Mouse (Mus musculus): ENCODE data around the gene Cep112.

Gene Cep112

DNA sequence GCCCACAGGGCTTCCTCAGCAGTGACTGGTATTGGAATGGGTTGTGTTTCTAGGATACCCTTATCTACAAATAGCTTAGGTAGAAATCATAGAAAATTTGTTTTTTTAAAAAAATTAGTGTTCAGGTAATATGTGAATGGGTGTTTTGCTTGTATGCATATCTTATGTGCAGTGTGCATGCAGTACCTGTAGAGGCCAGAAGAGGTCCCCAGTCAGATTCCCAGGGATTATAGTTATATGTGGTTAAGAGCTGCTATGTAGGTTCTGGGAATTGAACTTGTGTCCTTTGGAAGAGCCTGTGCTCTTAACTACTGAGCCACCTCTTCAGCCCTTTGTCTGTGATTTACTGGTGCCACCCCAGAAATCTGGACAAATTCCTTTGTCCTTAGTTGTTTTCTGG is 22.2 kb downstream of the Cep112 start:
- no peak for DNase-seq (ENCODE audit: low spot score)

DNA sequence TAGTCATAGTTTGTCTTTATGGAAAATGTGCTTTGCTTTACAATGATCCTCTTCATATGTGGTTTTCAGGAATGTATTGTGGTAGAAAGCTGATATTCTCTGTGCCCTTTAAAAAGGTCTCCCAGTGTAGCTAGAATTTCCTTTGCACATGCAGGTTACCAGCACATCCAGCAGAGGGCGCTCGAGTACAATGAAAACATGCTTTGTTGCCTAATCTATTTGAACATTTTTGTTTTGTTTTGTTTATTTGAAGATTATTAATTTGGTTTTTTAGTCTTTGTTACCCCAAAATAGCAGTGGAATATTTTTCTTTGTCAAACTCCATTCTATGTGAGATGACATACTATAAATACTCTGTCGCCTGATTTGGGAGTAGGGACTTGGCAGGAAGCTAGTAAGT is 24.8 kb downstream of the Cep112 start:
- DNase-seq (ENCODE audit: low spot score), result peak; percentile 41

DNA sequence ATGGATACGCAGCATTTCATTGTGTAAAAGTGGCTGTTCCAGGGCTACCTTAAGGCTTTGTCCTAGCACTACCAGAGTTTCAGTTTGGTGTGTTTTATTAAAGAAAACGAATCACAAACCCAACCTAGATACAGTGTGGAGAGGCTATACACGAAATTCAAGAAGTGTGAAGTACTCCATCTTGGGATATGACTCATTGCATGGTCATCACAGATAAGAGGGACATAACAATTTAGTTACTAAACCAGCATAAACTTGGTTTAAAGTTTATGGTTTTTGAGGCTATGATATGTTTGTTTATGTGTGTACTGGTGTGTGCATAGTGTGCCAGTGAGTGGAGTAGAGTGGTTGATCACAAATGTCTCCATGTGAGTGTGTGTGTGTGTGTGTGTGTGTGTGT is 34.6 kb downstream of the Cep112 start:
- no peak for DNase-seq (ENCODE audit: low spot score)

DNA sequence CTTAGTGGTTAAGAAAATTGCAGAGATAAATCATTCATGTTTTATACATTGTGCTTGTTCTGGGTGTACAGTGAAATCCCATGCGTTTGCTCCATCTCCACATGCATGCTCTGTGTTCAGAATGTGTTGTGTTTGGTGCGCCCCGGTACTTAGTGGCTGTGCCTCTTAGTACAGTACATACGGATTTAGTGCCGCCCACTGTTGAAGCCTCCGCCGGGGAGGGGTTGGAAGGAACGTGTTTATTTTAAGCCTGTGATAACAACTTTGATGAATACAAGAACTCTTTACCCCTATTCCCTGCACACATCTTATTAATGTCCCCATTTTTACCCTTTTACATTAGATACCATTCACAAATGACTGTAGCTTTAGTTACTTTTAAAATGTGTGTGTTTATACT is 39.1 kb downstream of the Cep112 start:
- no peak for DNase-seq (ENCODE audit: low spot score)

DNA sequence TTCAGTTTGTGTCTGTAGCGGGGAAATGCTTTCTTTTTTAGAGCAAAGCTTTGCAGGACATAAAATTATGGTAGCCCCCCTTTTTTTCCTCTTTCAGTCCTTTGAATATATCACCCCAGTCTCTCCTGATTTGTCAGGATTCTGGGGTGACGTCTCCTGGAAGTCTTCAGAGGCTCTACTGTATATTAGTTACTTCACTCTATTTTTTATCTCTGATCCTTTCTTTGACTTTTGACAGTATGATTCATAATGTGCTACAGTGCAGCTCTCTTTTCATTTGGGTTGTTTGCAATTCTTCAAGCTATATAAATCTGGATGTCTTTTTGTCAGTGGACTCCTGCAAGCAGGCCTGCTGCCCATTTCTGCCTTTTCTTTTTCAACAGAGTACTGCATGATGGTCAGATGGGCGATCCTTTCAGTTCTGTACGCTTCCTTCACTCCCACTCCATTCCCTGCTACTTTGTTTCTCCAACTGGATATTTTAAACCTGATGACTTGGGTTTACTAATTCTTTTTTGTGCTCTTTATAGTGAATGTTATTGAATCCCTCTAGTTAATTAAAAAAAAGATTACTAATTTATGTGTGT is 39.8 kb downstream of the Cep112 start:
- DNase-seq (ENCODE audit: low spot score), result no peak

DNA sequence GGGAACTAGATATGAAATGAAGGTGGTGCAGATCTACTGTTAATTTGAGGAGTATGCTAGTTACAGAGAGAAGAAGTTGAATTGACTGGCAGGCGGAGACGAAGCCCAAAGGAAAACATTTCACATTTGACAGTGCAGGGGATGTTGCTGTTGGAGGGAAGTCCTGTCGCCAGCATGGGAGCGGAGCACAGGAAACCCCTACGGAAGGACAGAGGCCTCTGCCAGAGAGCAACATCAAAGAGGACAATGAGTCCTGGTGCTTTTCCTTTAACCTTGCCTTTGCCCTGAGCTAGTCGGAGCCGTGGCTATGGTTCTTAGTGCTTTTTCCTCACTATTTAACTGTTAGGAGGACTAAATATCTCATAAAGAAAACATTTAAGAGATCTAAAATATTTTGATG is 50.7 kb downstream of the Cep112 start:
- no peak for DNase-seq (ENCODE audit: low spot score)

DNA sequence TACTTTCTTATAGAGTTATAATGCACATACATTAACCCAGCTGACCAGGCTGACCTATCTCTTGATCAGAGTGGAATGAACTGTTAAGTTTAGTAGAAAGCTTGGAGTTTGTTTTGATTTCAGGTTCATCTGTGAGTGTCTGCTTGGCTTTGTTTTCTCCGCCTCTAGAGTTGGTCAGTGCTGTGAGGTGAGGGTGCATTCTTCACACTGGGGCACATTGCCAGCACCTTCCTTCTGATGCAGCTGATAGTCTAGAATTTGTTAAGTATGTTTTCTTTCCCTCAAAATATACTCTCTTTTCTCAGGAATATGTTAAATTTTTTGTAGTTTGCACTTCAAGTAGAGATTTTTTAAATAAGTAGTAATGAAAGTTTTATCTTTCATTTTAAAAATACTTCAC is 51.2 kb downstream of the Cep112 start:
- no peak for DNase-seq (ENCODE audit: low spot score)

DNA sequence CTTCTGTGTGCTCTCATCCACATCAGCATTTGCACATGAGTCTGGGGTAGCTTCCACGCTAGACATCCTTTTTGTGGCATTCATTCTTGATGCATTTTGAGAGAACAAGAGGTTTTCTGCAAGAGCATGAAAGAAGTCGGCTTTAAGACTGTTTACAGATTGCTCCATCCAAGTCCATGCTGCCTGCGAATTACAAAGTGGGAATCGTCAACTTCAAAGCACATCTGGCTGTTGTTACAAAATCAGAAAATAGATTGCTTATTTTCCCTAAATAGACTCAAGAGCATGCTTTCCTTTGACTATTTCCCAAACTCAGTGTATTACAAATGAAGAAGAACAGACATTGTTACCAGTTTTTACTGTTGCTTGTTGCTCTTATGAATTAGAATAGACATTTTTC is 59.0 kb downstream of the Cep112 start:
- no peak for DNase-seq (ENCODE audit: low spot score)

DNA sequence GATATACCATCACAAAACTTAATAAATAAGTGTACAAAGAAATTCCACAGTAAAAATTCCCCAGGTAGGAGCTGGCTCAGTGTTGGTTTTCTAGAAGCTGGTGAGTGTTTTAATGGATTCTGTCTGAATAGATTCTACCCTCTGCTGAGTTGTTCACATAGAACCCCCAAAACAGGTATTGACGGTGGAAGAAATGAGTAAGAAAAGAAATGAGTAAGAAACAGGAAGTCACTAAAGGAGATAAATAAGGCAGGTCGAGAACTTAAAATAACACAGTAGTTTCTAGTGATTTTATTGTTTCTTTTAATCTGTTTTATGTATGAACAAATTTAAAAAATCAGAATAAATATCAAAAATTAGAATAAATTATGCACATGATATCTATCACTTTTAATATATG is 63.3 kb downstream of the Cep112 start:
- DNase-seq (ENCODE audit: low spot score), result no peak

DNA sequence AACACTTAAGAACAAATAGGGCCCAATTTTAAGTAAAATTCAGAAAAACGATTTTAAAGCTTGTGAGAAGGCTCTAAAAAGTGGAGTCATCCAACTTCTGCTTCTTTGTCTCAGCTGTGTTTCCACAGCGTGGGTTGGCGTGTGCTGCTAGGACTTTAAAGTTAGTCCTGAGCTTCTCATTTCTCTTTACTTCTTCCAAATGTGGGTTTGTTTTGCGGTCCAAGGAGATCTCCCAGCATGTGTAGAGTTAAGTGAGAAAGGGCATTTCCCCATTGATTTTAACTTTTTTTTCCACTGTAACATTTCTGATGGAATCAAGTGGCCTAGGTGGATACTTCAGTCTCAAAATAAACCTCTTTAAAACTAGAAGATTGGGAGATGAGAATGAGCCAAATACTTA is 64.9 kb downstream of the Cep112 start:
- no peak for DNase-seq (ENCODE audit: low spot score)

DNA sequence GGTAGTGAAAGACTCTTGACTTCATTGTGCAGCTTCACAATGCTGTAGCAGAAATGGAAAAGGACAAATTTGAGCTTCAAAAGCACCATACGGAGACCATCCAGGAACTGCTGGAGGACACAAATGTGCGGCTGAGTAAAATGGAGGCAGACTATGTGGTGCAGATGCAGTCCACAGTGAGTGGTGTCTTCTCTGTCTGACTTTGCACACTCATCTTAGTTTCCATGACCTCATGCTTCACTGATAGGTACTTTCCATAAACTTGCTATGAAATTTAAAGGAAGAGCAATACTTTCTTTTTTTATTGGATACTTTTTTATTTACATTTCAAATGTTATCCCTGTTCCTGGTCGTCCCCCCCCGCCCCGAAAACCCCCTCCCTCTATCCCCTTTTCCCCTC is 83.2 kb downstream of the Cep112 start:
- no peak for DNase-seq (ENCODE audit: low spot score)

DNA sequence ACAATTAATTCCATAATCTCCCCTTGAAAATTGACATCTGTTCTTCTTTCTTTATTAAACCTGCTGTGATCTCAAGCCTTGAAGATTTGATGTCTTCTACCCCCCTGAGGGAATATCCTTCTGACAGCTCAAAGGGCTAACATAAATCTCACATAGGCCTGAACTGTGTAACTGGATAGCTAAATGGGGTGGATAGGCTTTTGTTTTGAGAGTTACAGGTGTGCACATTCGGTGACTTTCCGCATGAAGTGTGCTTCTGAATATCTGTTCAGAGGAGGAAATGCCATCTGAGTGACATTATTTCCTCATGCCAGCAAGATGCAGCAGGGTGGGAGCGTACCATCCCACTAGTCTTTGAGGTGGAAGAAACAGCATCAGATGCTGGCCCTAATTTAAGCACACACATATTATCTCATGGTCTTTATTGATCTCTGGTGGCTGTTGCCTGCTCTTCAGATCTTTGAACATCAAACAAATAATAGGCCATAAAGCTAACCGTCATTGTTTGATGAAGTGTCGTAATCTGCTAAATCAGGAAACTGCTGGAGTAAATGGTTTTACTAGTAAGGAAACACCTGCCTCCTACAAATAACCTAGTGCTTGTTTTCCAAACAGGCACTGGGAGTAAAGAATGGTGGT is 102.9 kb downstream of the Cep112 start:
- DNase-seq (ENCODE audit: low spot score), result no peak

DNA sequence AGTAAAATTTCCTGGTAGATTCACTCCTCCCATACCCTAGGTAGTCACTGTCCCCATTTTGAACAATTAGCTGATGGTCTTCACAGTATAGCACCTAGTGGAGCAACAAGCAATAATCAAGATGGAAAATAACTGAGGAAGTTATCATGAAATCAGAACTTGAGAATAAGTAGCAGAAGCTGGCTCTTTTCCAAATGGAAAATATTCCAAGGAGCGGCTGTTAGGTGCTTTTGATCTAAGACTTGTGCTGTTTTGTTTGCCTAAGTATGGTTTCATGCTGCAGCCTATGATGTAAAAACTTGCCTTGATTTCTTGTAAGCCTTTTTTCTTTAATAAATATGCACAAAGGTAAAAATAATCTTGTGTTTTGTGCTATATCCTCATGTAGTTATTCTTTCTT is 107.9 kb downstream of the Cep112 start:
- no peak for DNase-seq (ENCODE audit: low spot score)

DNA sequence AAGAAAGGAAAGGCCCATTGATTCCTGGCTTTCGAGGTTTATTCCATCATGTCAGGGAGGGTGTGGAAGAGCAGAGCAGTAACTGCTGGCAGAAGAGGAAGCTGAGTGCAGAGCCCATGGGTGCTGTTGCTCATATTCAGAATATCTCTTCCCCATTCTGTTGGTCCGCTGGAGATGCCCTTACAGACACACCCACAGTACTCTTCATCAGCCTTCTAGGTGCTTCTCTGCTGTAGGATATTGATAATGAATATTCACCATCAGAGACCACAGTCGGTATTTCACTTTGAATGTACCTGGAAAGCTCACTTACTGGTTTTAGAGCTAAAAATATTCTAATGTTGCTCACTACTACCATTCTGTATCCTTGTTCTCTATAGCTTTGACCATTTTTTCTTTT is 109.0 kb downstream of the Cep112 start:
- no peak for DNase-seq (ENCODE audit: low spot score)

DNA sequence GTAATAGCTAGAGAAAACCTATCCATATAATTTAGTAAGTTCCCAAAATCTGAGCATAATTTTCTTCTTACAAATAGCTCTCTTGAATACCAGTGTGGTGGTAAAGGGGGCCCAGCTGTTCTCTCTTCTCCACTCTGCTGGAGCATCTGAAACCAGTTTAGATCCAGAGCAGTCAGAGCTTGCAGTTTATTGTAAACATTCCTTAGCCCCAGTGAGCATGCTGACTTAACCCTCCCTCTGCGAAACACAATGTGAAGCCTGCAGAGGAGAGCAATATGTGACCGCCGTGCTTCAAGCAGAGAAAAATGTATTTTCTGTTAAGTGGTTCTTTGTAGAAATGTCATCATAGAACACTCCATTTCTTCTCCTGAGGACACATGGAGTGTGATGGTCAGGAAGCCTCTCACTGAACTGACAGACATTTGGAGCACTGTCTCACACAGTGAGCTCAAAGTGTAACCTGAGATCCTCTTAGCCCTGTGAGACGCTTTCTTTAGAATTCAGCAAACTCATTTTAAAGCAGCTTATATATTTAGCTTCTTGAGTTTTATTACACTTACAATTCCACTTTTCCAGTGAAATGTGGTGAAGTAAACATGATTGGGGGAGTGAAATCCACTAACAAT is 128.1 kb downstream of the Cep112 start:
- DNase-seq (ENCODE audit: low spot score), result no peak

DNA sequence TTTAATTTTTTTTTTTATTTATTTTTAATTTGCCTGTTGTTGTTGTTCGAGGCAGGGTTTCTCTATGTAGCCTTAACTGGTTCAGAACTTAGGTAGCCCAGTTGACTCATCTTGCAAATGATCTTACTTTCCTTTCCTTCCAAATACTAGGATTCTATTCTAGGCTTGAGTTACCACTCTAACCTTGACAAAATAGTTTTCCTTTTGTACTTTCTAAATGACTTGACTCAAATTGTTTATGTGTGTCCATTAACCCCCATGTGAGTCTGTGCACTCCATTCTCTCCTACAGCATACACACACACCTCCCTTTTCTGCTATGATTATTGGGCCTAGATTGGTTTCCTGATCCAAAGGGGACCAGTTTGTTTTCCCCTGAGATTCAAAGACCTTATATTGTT is 128.9 kb downstream of the Cep112 start:
- no peak for DNase-seq (ENCODE audit: low spot score)

DNA sequence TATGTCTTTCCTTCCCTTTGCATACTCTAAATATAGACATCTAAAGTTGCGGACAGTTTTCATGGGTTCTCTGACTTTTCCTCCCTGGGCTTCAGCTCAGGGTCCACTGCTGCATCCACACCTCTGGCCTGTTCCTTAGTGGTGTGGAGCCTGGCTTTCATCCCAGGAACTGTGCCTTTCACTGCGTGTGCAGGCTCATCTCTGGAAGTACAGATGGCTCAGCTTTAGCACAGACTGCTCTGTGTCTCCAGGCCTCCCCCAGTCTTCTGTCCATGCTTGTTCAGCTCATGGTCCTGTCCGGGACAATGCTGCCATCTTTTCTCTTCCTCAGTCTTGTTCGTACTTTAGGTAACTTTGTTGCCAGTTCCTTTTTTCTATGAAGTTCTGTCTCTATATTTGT is 133.6 kb downstream of the Cep112 start:
- DNase-seq (ENCODE audit: low spot score), result no peak

DNA sequence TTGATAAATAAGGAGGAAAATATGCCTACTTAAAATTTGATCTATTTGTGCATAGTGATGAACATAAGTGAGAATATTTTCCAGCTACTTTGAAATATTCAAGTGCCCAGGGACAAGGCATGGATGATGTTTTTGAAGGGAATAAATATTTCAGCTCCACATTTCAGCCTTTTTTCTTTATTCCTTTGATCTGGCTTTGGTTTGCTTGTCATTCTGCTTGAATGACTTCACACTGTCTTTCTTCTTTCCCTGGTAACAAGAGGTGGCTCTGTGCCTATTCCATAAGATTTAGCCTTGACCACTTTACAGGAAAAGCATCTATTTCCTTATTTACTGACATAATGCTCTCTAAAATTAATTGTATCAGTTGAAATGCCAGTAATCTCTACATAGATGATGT is 134.5 kb downstream of the Cep112 start:
- DNase-seq (ENCODE audit: low spot score), result no peak

DNA sequence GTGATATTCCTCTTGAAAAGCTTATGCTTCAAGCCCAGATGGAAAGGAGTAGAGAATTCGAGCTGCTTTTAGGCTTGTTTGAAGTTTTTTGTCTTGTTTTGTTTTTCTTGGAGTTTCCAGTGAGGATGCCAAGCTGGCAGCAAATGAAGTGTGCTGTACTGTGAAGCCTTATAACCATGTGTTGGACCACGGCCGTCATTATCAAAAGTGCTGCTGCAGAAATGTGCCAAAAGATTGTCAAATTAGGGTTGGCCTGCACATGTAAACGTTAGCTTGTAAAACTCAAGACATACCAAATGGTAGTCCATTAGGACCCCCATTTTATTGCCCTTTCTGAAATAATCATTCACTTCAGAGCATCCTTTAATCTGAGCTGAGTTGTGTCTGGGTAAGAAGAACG is 137.1 kb downstream of the Cep112 start:
- DNase-seq (ENCODE audit: low spot score), result no peak

DNA sequence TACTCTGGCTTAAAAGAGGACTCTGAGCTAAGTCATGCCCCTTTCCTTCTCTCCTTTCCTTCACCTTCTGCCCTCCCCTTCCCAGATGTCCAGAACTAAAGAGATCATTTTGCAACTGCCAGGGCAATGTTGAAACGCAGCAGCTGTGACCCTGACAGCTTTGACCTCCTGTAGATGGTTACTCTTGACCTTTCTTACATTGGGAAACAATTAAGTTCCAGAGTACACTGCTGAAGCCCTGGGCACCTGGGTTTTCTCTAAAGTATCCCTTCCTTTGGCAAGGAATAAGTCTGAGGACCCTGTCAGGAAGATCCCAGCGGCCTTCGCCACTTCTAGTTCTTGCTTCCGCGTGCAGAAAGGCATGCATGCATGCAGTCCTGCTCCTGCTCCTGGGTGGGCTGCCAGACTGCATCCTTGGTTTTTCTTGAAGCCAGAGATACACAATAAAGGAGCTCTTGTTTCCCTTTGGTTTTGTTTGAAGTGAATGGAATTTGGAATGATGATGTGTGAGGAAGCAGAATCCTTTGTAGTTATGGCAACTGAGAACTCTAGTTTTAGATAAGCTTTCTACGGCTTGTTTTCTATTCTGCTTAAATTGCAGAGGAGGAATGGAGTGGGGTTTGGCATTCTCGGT is 161.7 kb downstream of the Cep112 start:
- DNase-seq (ENCODE audit: low spot score), result no peak

DNA sequence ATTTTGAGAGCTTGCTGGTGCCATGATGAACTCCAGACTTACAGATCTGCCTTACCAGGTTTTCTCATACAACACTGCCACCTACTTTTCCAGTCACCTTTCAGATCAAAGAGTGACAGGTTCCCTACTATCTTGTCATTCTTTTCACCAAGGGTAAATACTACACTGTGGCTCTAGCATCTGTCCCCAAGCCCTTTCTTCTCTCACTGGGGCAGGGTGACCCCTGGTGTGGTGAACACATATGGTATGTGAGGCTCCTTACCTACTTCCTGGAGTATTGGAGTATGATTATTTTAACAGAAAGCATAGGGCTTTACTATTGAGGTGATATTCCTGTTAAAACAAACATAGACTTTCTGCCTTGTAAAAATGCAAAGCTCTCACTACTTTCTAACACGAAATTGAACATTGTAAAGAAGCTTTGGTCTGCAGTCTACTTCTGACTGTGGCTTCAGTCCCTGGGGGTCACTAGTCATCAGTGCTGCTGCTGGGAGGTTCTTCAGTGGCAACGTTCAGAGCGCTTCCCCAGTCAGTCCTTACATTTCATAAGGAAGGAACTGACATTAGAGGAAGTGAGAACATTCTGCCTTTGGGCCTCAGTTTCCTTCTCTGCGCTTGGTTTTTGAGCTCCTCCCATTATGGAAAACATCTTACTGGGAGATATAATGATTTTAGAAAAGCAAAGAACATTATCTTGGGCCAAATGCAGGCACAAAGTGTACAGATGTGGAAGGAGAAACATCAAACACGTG is 168.4 kb downstream of the Cep112 start:
- DNase-seq (ENCODE audit: low spot score), result no peak

DNA sequence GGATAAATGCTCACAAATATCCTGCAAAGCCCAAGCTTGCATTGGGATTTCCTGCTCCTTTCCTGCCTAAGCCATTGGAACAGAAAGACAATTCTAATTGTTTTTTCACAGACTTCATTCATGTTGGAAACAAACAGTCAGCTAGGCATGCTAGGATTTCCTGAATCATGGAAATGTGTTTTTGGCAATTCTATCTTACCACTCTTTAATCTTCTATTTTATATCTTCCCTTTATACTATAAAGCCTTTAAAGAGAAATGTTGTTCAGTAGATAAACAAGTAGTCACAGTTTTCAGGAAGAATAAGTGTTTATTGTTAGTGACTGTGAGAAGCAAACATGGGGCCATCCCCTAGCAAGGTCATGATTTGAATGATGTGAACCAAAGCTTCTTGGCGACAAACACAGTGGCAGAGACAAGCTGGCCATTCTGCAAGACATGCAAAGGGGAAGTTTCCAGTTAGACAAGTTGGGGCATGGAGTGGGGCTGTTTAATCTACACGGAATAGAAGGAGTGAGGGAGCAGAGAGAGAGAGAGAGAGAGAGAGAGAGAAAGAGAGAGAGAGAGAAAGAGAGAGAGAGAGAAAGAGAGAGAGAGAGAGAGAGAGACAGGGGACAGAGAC is 169.1 kb downstream of the Cep112 start:
- no peak for DNase-seq (ENCODE audit: low spot score)

Data from ovary, postnatal 10 days (tissue).